Mouse (Mus musculus) cerebellum, postnatal 36 days (tissue): ENCODE measurements around the gene Tfdp2.
"Not testable (repeated sequence)": the region's sequence is repeated elsewhere in the genome, so short reads cannot be mapped to it uniquely, and the experiment has no call there.

ENCODE experiments used
- DNase-seq, 2 experiments: peaks; one replicate each; pipeline ENCODE4 v3.0.0; 2021 to 2022; ENCODE audit warnings: mixed read lengths in 2 of 2

Tfdp2 gene

DNA sequence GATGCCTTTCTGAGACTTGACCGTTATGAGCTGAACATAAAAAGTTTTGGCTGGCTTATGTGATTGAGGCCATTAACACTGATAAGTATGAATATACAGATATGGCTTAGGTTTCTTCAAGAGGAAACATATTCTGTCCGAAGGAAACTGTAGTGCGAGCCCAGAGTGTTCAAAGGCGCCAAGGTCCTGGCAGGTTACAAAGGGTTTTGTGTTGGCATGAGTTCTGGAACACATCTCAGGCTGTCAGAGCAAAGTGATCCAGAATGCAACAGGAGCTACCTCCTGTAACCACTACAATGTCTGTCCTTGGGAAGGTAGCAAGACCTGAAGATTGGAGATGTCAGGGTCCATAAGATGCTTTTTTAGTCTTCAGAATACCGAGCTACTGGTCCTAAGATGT, 123.3 kb downstream of the Tfdp2 start:
- DNase-seq: no peak

- no peak for DNase-seq
Measured at GRCm38 (mm10) chr9:96320551-96320980, 124.5 kb downstream of the Tfdp2 start.

- DNase-seq: peak; percentile 67 to 68
Measured at GRCm38 (mm10) chr9:96322411-96323152, 126.5 kb downstream of the Tfdp2 start.

- DNase-seq: peak; percentile 28 to 32
Measured at GRCm38 (mm10) chr9:96324502-96324901, 128.4 kb downstream of the Tfdp2 start.

DNA sequence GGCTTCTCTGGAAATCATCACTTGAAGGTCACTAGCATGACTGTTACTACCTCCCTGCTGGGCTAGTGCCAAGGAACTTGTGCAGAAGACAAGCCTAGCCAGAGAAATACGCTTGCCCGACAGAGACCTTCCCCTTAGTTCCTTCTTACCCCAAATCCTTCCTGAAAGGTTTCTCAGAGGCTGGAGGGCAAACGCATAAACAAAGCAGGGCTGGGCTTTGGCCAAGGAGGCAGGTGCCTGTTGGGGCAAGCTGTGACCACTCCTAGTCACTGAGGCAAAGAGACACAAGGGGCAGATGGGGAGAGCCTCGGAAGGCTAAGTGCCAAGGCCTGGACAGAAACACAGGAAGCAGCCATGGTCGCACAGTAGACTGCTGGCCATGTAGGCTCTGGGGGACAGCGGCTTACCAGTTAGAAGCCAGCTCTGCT, 130.4 kb downstream of the Tfdp2 start:
- DNase-seq: peak; percentile 80 to 84

- peak; percentile 48 to 58 for DNase-seq
Measured at GRCm38 (mm10) chr9:96328226-96328625, 132.2 kb downstream of the Tfdp2 start.

- no peak for DNase-seq
Measured at GRCm38 (mm10) chr9:96331146-96331545, 135.1 kb downstream of the Tfdp2 start.

DNA sequence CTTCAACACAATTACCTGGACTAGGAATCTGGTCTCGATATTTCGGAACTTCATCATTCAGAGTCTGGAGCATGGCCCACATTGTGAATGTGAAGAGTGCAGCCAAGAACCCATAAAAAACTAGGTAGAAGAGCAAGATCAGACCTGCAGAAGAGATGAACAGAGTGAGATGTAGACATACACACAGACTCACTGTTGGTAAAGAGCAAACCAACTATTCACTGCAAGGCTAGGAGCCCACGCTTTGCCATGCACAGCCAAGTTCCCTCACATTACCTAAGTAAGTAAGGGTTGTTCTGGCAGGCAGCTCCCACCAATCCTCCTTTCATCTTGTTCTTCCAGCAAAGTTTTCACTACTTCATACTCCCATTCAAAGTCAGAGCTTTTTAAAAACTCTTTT, 149.7 kb downstream of the Tfdp2 start:
- DNase-seq: no peak

- DNase-seq: no peak
Measured at GRCm38 (mm10) chr9:96348885-96349284, 152.8 kb downstream of the Tfdp2 start.

GRCm38 (mm10) chr9:96350010-96350409, 153.9 kb downstream of the Tfdp2 start:
- peak; percentile 57 to 70 for DNase-seq

- no peak for DNase-seq
Measured at GRCm38 (mm10) chr9:96350476-96350875, 154.4 kb downstream of the Tfdp2 start.

GRCm38 (mm10) chr9:96351771-96352170, 155.7 kb downstream of the Tfdp2 start:
- not testable (repeated sequence) for DNase-seq

GRCm38 (mm10) chr9:96353121-96353769, 157.2 kb downstream of the Tfdp2 start:
- DNase-seq: no peak

DNA sequence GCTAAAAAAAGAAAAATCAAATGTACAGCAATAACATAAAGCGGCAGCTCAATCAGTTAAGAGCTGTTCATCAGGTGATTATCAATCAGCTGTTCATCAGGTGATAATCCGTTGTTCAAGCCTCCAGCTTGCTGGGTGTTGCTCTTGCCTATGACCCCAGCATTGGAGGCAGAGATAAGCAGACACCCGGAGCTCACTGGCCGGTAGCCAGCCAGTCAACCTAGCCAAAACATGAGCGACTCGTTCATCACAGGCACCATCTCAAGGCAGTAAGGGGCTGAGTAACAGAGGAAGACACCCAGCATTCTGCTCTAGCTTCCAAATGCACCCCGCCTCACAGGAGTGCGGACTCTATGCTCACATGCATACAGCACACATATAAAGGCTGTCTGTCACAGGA, 157.7 kb downstream of the Tfdp2 start:
- DNase-seq: peak; percentile 45 to 50

DNA sequence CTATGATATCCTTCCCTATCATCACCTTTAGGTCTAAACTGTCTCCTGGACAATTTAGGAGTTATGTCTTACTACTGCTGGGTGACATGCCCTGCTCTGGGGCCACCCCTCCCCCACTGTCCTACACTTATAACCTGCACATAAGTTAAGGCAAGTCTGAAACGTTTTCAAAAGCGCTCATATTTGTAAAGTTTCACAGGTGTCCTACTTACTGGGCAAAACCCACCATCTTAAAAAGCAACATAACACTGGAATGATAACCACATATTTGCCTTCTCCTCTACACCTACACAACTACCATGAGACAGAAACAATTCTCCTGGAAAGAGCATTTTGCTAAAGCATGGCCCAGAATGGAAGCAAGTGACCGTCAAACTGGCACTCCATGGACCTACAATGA, 164.0 kb downstream of the Tfdp2 start:
- no peak for DNase-seq

DNA sequence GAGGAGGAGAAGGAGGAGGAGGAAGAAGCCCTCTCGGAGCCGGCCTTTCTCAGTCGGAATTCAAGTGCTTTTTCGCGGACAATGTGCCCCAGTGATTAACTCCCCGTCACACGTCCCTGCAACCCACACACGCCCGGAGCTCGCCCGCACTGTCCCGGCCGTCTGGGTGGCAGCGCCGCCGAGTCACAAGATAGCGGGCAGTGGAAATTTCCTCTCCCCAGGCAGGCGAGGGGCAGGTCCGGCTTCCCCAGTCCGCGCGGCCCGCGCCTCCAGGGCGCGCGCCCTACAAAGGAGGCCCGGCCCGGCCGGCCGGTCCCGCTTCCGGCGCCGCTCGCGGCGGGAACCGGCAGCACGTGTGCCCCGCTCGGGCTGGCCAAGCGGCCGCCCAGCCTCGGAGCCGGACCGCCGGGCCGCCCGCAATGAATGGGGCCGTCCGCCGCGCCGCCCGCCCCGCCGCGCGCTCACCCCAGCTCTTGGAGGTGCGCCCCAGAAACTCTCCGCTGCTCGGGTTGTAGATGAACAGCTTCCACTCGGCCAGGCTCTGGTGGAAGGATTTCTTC, 167.6 kb downstream of the Tfdp2 start:
- DNase-seq: peak; percentile 68 to 69

DNA sequence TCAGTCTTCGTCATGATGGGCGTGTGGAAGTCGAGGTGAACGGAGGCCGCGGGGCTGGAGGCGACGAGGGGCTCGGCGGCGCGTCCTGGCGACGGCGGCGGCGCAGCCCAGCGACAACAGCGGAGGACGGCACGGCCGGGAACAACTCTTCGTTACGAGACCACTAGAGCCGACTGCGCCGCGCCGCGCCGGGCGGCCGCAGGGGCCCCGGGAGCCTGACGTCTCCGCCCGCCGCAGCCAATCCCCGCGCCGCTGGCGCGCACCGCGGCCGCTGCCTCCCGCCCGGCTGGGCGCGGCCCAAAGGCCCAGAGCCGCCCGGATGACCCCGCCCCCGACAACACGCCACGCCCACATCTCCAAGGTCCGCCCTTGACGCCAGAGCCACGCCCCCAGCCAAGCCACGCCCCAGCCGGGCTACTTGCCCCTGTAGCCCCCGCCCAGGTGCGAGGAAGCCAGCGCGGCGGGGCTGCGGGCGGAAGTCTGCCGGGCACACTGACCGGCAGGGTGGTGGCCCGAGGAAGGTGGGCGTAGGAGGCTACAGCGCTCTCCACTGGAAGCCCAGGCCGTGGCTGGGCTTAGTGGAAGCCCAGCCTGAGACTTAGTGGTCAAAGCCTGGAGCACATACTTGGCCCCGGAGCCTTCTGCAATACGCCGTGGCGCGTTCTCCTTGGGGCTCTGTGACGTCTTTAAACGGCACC, 168.2 kb downstream of the Tfdp2 start, which contains the start of gene Atp1b3:
Gene Atp1b3 (minus strand): TSS at position 302 of the 698 bp plus-strand sequence.
- peak; percentile 100 for DNase-seq

- no peak for DNase-seq
Measured at GRCm38 (mm10) chr9:96365271-96365872, 169.3 kb downstream of the Tfdp2 start.

- no peak for DNase-seq
Measured at GRCm38 (mm10) chr9:96369654-96370384, 173.7 kb downstream of the Tfdp2 start.

DNA sequence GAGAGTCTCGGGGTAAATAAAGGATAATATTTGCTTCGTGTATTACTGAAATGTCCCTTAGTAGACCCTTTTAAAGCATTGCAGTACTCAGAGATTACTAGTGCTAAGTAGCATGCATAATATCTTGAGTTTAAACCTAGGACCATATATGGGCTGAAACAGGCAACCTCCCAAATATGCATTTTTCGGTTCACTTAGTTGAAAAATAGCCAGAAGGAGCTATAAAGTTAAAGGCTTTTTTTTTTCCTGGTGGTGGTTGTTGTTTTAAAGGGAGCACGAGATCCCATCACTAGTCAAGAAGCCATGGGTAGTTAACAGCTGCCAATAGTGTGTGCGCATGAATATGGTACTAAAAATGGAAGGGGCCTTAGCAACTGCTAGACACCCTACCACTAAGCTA, 175.0 kb downstream of the Tfdp2 start:
- no peak for DNase-seq
